In the genomic region with DNA sequence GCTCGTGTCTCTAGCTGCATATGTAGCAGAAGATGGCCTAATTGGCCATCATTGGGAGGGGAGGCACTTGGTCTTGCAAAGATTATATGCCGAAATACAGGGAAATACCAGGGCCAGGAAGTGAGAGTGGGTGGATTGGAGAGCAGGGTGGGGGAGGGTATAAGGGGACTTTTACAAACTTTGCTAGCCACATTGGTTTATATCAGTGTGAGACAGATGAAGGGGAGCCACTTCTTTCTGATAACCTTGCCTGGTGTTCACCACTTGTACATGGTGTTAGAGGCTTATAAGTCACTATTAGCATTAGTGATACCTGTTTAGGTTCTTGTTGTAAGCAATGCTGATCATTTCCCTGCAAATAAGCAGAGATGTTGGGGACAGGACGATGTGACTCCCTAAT, we compare ENCODE assay signal across 27 mouse cellular contexts. TPM values are rescaled to one million over a fixed set of nuclear protein-coding genes. Genes with fewer than 3 reads are reported as not detected.
DNase-seq lines count a peak whose midpoint lies in the region; ATAC-seq lines count a peak whose summit lies in the region.
"Had no signal": no experiment of that assay in that cellular context is flagged by ENCODE, and none has a peak within 500 bp of the region (broad histone marks: within the 10 kb centered on the region; RNA-seq: fewer than 3 reads in every experiment).

No protein-coding gene starts in this region.

- H3K9me3 ChIP-seq in heart, embryonic 10.5 days: no peaks in the 10 kb centered on the region
- no peaks in the 10 kb centered on the region for H3K9me3 ChIP-seq in liver, embryonic 13.5 days (replicated peaks)
- H3K9me3 ChIP-seq in liver, embryonic 12.5 days (replicated peaks): no peaks in the 10 kb centered on the region
- H3K9me3 ChIP-seq: embryonic facial prominence, embryonic 12.5 days; embryonic facial prominence, embryonic 15.5 days; forebrain, embryonic 15.5 days had no signal

- H3K4me2 ChIP-seq in liver, embryonic 13.5 days: no peak overlapping the region
- H3K4me2 ChIP-seq in liver, embryonic 12.5 days: no peak overlapping the region
- H3K4me2 ChIP-seq: embryonic facial prominence, embryonic 12.5 days; embryonic facial prominence, embryonic 15.5 days; forebrain, embryonic 15.5 days; heart, embryonic 11.5 days; hindbrain, embryonic 14.5 days had no signal

- H3K9ac ChIP-seq in liver, embryonic 13.5 days: no peak overlapping the region
- H3K9ac ChIP-seq in liver, embryonic 12.5 days: no peak overlapping the region
- H3K9ac ChIP-seq: embryonic facial prominence, embryonic 12.5 days; embryonic facial prominence, embryonic 15.5 days; forebrain, embryonic 15.5 days; hindbrain, embryonic 14.5 days had no signal

- H3K27me3 ChIP-seq in heart, embryonic 10.5 days (ENCODE audit: insufficient read depth, poor library complexity, severe bottlenecking): no peaks in the 10 kb centered on the region
- no peaks in the 10 kb centered on the region for H3K27me3 ChIP-seq in liver, embryonic 13.5 days
- H3K27me3 ChIP-seq in liver, embryonic 12.5 days (replicated peaks): no peaks in the 10 kb centered on the region
- H3K27me3 ChIP-seq: embryonic facial prominence, embryonic 12.5 days; embryonic facial prominence, embryonic 15.5 days; forebrain, embryonic 15.5 days; Patski had no signal

- H3K27ac ChIP-seq in heart, embryonic 10.5 days: no peak overlapping the region
- H3K27ac ChIP-seq in liver, embryonic 13.5 days: no peak overlapping the region
- no peak overlapping the region for H3K27ac ChIP-seq in liver, embryonic 12.5 days
- H3K27ac ChIP-seq: embryonic facial prominence, embryonic 12.5 days; embryonic facial prominence, embryonic 15.5 days; forebrain, embryonic 15.5 days; heart, adult 2 months; hindbrain, embryonic 14.5 days; hindbrain, postnatal 0 days had no signal

- H3K4me3 ChIP-seq in heart, embryonic 10.5 days: no peak overlapping the region
- H3K4me3 ChIP-seq in liver, embryonic 13.5 days (replicated peaks): no peak overlapping the region
- H3K4me3 ChIP-seq in liver, embryonic 12.5 days: no peak overlapping the region
- H3K4me3 ChIP-seq: embryonic facial prominence, embryonic 12.5 days; embryonic facial prominence, embryonic 15.5 days; forebrain, embryonic 15.5 days; heart, adult 2 months had no signal

- 74% methylated on average over 3 of the region's 3 CpGs for WGBS in heart, embryonic 10.5 days
- WGBS in liver, embryonic 13.5 days (ENCODE audit: insufficient replicate concordance): 38% methylated on average over 3 of the region's 3 CpGs
- 49% methylated on average over 3 of the region's 3 CpGs for WGBS in liver, embryonic 12.5 days (ENCODE audit: insufficient replicate concordance)

- no peaks in the 10 kb centered on the region for H3K4me1 ChIP-seq in heart, embryonic 10.5 days
- H3K4me1 ChIP-seq in liver, embryonic 13.5 days (replicated peaks): no peaks in the 10 kb centered on the region; the same call in 1 of the 2 replicates
- 0 out of 2 replicates have a peak, but pooled peaks cover 7% of the 10 kb centered on the region for H3K4me1 ChIP-seq in liver, embryonic 12.5 days
- H3K4me1 ChIP-seq: embryonic facial prominence, embryonic 12.5 days; embryonic facial prominence, embryonic 15.5 days had no signal

- no peaks in the 10 kb centered on the region for H3K36me3 ChIP-seq in heart, embryonic 10.5 days
- H3K36me3 ChIP-seq in liver, embryonic 13.5 days: no peaks in the 10 kb centered on the region
- H3K36me3 ChIP-seq in liver, embryonic 12.5 days: no peaks in the 10 kb centered on the region
- H3K36me3 ChIP-seq: embryonic facial prominence, embryonic 12.5 days; forebrain, embryonic 15.5 days had no signal

- ATAC-seq in liver, embryonic 13.5 days (ENCODE audit: low read depth): peak; percentile 55
- no peak for ATAC-seq in liver, embryonic 12.5 days
- ATAC-seq in megakaryocyte progenitor cell, adult 5-6 weeks (replicated peaks; ENCODE audit: poor library complexity): 0 out of 2 replicates have a peak, but pooled peaks have one; percentile 20
- ATAC-seq: hindbrain, postnatal 0 days; Patski had no signal

- DNase-seq in heart, adult 11 months: peak; percentile 39
- DNase-seq in heart, embryonic 10.5 days (ENCODE audit: low spot score): no peak
- DNase-seq in liver, embryonic 13.5 days: no peak
- peak; percentile 15 for DNase-seq in thymus, postnatal 4 days
- DNase-seq in thymus, postnatal 10 days (ENCODE audit: low spot score in 2 of 2): no peak
- DNase-seq in urinary bladder, postnatal 36 days (ENCODE audit: low spot score in 2 of 2): no peak
- DNase-seq: adrenal gland, postnatal 10 days; adrenal gland, postnatal 36 days; gastrocnemius, postnatal 25 days; heart, adult 2 months; heart, postnatal 10 days; heart, postnatal 4 days had no signal

RNA-seq across cellular contexts. Expression of a gene that starts 43.5 kb away (rescaled TPM):
- polyA plus RNA-seq in heart, embryonic 10.5 days (2016; fragmentation: Nextera tagmentation; extraction: Ambion mirVana): not detected in 2 replicates
- 0.17 and 0.23 TPM in 2 replicates for polyA plus RNA-seq in liver, embryonic 13.5 days (2015; fragmentation: Nextera tagmentation; extraction: Ambion mirVana)
- polyA plus RNA-seq in liver, embryonic 12.5 days (2016; fragmentation: Nextera tagmentation; extraction: Ambion mirVana): 0.30 and 0.37 TPM in 2 replicates
- 1.7 and 3.4 TPM in 2 replicates for total RNA-seq in megakaryocyte progenitor cell, adult 5-6 weeks (2015)
- total RNA-seq in megakaryocyte progenitor cell, adult 5-6 weeks (2017): 0.83 and 1.7 TPM in 2 replicates
- total RNA-seq: adrenal gland, adult 18-20 months; adrenal gland, postnatal 36 days; ES-E14; gastrocnemius, adult 8-10 months; gastrocnemius, postnatal 25 days; heart, adult 2 months; heart, postnatal 4 days; hindbrain, postnatal 0 days had no signal
- polyA plus RNA-seq: forebrain, embryonic 11.5 days; forebrain, embryonic 15.5 days; gonadal fat pad, adult 2 months; heart, adult 2 months; heart, embryonic 11.5 days; heart, embryonic 14.5 days; hindbrain, postnatal 0 days; Patski had no signal

Comparison
In these comparisons a context has a peak if more than half of its experiments do, and no peak if none do; other contexts are left out.
1. DNase-seq: peak in heart, adult 11 months (single experiment) and thymus, postnatal 4 days (single experiment); none in heart, embryonic 10.5 days (single experiment), liver, embryonic 13.5 days (single experiment), thymus, postnatal 10 days (0 of 2) and urinary bladder, postnatal 36 days (0 of 2).